In genomic region chr11:102395250-102395649, GRCm38 (mm10) we compare ENCODE assay signal across 10 mouse cellular contexts. TPM values are rescaled to one million over a fixed set of nuclear protein-coding genes. Genes with fewer than 3 reads are reported as not detected.
A peak's percentile ranks its signal among the peaks of the same experiment; 100 is the strongest.
DNase-seq lines count a peak whose midpoint lies in the region; ATAC-seq and TF ChIP-seq lines count a peak whose summit lies in the region.
"Had no signal": no experiment of that assay in that cellular context is flagged by ENCODE, and none has a peak within 500 bp of the region (broad histone marks: within the 10 kb centered on the region; RNA-seq: fewer than 3 reads in every experiment).

No protein-coding gene starts in this region.

- H3K4me3 ChIP-seq in liver, embryonic 13.5 days (replicated peaks): no peak overlapping the region
- no peak overlapping the region for H3K4me3 ChIP-seq in liver, embryonic 12.5 days
- H3K4me3 ChIP-seq in embryonic facial prominence, embryonic 11.5 days (ENCODE audit: low read depth, low read length): no peak overlapping the region
- peak overlapping the region; percentile 80 for H3K4me3 ChIP-seq in hindbrain, postnatal 0 days (ENCODE audit: low read length)

- no peak for DNase-seq in liver, embryonic 13.5 days
- no peak for DNase-seq in embryonic facial prominence, embryonic 11.5 days (ENCODE audit: low spot score)
- DNase-seq in hindbrain, postnatal 0 days (ENCODE audit: low spot score): peak; percentile 61
- peak; percentile 72 for DNase-seq in retina, embryonic 14.5 days (ENCODE audit: low spot score)
- DNase-seq in kidney, postnatal 4 days: no peak
- DNase-seq in thymus, postnatal 25 days: no peak
- DNase-seq in T-cell, adult 2 months (ENCODE audit: low spot score): no peak
- DNase-seq: heart, postnatal 36 days; lung, adult 2 months had no signal

- 15% methylated on average over 5 of the region's 5 CpGs for WGBS in liver, embryonic 13.5 days (ENCODE audit: insufficient replicate concordance)
- 16% methylated on average over 5 of the region's 5 CpGs for WGBS in liver, embryonic 12.5 days (ENCODE audit: insufficient replicate concordance)
- 8% methylated on average over 5 of the region's 5 CpGs for WGBS in embryonic facial prominence, embryonic 11.5 days
- 1% methylated on average over 5 of the region's 5 CpGs for WGBS in hindbrain, postnatal 0 days

- TF ChIP-seq CTCF in hindbrain, postnatal 0 days (IDR thresholded peaks at IDR 0.05; ENCODE audit: low read depth): no peak

- no peaks in the 10 kb centered on the region for H3K36me3 ChIP-seq in liver, embryonic 13.5 days
- no peaks in the 10 kb centered on the region for H3K36me3 ChIP-seq in liver, embryonic 12.5 days
- no peaks in the 10 kb centered on the region for H3K36me3 ChIP-seq in embryonic facial prominence, embryonic 11.5 days (replicated peaks; ENCODE audit: control insufficient read depth, insufficient read depth, low read depth, low read length)
- H3K36me3 ChIP-seq in hindbrain, postnatal 0 days (ENCODE audit: insufficient read depth, low read length): peaks cover 11% of the 10 kb centered on the region; the same call in 1 of the 2 replicates

- H3K4me1 ChIP-seq in liver, embryonic 13.5 days (replicated peaks): peaks cover 43% of the 10 kb centered on the region
- peaks cover 43% of the 10 kb centered on the region for H3K4me1 ChIP-seq in liver, embryonic 12.5 days
- H3K4me1 ChIP-seq in embryonic facial prominence, embryonic 11.5 days (ENCODE audit: control insufficient read depth, insufficient read depth, low read length): peaks cover 8% of the 10 kb centered on the region
- peaks cover 27% of the 10 kb centered on the region for H3K4me1 ChIP-seq in hindbrain, postnatal 0 days (ENCODE audit: insufficient read depth, low read length)

- peaks cover 100% of the 10 kb centered on the region for H3K27me3 ChIP-seq in liver, embryonic 13.5 days
- peaks cover 100% of the 10 kb centered on the region for H3K27me3 ChIP-seq in liver, embryonic 12.5 days (replicated peaks)
- H3K27me3 ChIP-seq in embryonic facial prominence, embryonic 11.5 days (ENCODE audit: control insufficient read depth, insufficient read depth, low read length): peaks cover 17% of the 10 kb centered on the region
- H3K27me3 ChIP-seq in hindbrain, postnatal 0 days (ENCODE audit: insufficient read depth, low read length): no peaks in the 10 kb centered on the region

- 0 out of 2 replicates have a peak overlapping the region, but pooled peaks have one; percentile 12 for H3K9ac ChIP-seq in liver, embryonic 13.5 days
- no peak overlapping the region for H3K9ac ChIP-seq in liver, embryonic 12.5 days
- no peak overlapping the region for H3K9ac ChIP-seq in embryonic facial prominence, embryonic 11.5 days (replicated peaks; ENCODE audit: low read length)
- peak overlapping the region; percentile 93 for H3K9ac ChIP-seq in hindbrain, postnatal 0 days (replicated peaks; ENCODE audit: low read length)

- no peak overlapping the region for H3K4me2 ChIP-seq in liver, embryonic 13.5 days
- H3K4me2 ChIP-seq in liver, embryonic 12.5 days: no peak overlapping the region
- peak overlapping the region; percentile 13; the same call in 1 of the 2 replicates for H3K4me2 ChIP-seq in embryonic facial prominence, embryonic 11.5 days (ENCODE audit: low read depth, low read length)
- H3K4me2 ChIP-seq in hindbrain, postnatal 0 days (ENCODE audit: low read depth, low read length): peak overlapping the region; percentile 87

- no peaks in the 10 kb centered on the region for H3K9me3 ChIP-seq in liver, embryonic 13.5 days (replicated peaks)
- no peaks in the 10 kb centered on the region for H3K9me3 ChIP-seq in liver, embryonic 12.5 days (replicated peaks)
- H3K9me3 ChIP-seq in embryonic facial prominence, embryonic 11.5 days (replicated peaks; ENCODE audit: control insufficient read depth, low read length): no peaks in the 10 kb centered on the region
- H3K9me3 ChIP-seq in hindbrain, postnatal 0 days (ENCODE audit: low read length): no peaks in the 10 kb centered on the region

- no peak for ATAC-seq in liver, embryonic 13.5 days (ENCODE audit: low read depth)
- no peak for ATAC-seq in liver, embryonic 12.5 days
- no peak for ATAC-seq in embryonic facial prominence, embryonic 11.5 days (replicated peaks; ENCODE audit: insufficient number of reproducible peaks, low FRiP score, low TSS enrichment, low read depth)
- no peak for ATAC-seq in hindbrain, postnatal 0 days

- no peak overlapping the region for H3K27ac ChIP-seq in liver, embryonic 13.5 days
- no peak overlapping the region for H3K27ac ChIP-seq in liver, embryonic 12.5 days
- H3K27ac ChIP-seq in embryonic facial prominence, embryonic 11.5 days (replicated peaks; ENCODE audit: low read depth, low read length): no peak overlapping the region
- peak overlapping the region; percentile 98; the same call in 1 of the 2 replicates for H3K27ac ChIP-seq in hindbrain, postnatal 0 days

RNA-seq across cellular contexts. Expression of gene Rundc3a, which starts 2.0 kb away (rescaled TPM):
- polyA plus RNA-seq in liver, embryonic 13.5 days (2015; fragmentation: Nextera tagmentation; extraction: Ambion mirVana): 1.5 and 1.7 TPM in 2 replicates
- 1.9 and 2.1 TPM in 2 replicates for polyA plus RNA-seq in liver, embryonic 12.5 days (2016; fragmentation: Nextera tagmentation; extraction: Ambion mirVana)
- polyA plus RNA-seq in embryonic facial prominence, embryonic 11.5 days (2014; fragmentation: Nextera tagmentation; extraction: Ambion mirVana): 11.8 and 12.1 TPM in 2 replicates
- total RNA-seq in hindbrain, postnatal 0 days (2014; rRNA removed): 310 and 349 TPM in 2 replicates
- polyA plus RNA-seq in hindbrain, postnatal 0 days (2015; fragmentation: Nextera tagmentation; extraction: Ambion mirVana): 114 and 125 TPM in 2 replicates

RNA-seq across cellular contexts. Expression of gene Slc25a39, which starts 12.5 kb away (rescaled TPM):
- 388 and 390 TPM in 2 replicates for polyA plus RNA-seq in liver, embryonic 13.5 days (2015; fragmentation: Nextera tagmentation; extraction: Ambion mirVana)
- 365 and 367 TPM in 2 replicates for polyA plus RNA-seq in liver, embryonic 12.5 days (2016; fragmentation: Nextera tagmentation; extraction: Ambion mirVana)
- 168 and 185 TPM in 2 replicates for polyA plus RNA-seq in embryonic facial prominence, embryonic 11.5 days (2014; fragmentation: Nextera tagmentation; extraction: Ambion mirVana)
- 169 and 194 TPM in 2 replicates for total RNA-seq in hindbrain, postnatal 0 days (2014; rRNA removed)
- 165 and 176 TPM in 2 replicates for polyA plus RNA-seq in hindbrain, postnatal 0 days (2015; fragmentation: Nextera tagmentation; extraction: Ambion mirVana)

RNA-seq across cellular contexts. Expression of gene Slc4a1, which starts 29.2 kb away (rescaled TPM):
- 734 and 914 TPM in 2 replicates for polyA plus RNA-seq in liver, embryonic 13.5 days (2015; fragmentation: Nextera tagmentation; extraction: Ambion mirVana)
- 913 and 972 TPM in 2 replicates for polyA plus RNA-seq in liver, embryonic 12.5 days (2016; fragmentation: Nextera tagmentation; extraction: Ambion mirVana)
- 25.8 and 28.5 TPM in 2 replicates for polyA plus RNA-seq in embryonic facial prominence, embryonic 11.5 days (2014; fragmentation: Nextera tagmentation; extraction: Ambion mirVana)
- 0.22 and 0.84 TPM in 2 replicates for total RNA-seq in hindbrain, postnatal 0 days (2014; rRNA removed)
- 0.48 and 0.54 TPM in 2 replicates for polyA plus RNA-seq in hindbrain, postnatal 0 days (2015; fragmentation: Nextera tagmentation; extraction: Ambion mirVana)

RNA-seq across cellular contexts. Expression of gene Grn, which starts 34.9 kb away (rescaled TPM):
- polyA plus RNA-seq in liver, embryonic 13.5 days (2015; fragmentation: Nextera tagmentation; extraction: Ambion mirVana): 59.5 and 63.3 TPM in 2 replicates
- polyA plus RNA-seq in liver, embryonic 12.5 days (2016; fragmentation: Nextera tagmentation; extraction: Ambion mirVana): 55.8 and 58.1 TPM in 2 replicates
- 38.8 and 52.0 TPM in 2 replicates for polyA plus RNA-seq in embryonic facial prominence, embryonic 11.5 days (2014; fragmentation: Nextera tagmentation; extraction: Ambion mirVana)
- 85.6 and 98.5 TPM in 2 replicates for total RNA-seq in hindbrain, postnatal 0 days (2014; rRNA removed)
- 98.4 and 104 TPM in 2 replicates for polyA plus RNA-seq in hindbrain, postnatal 0 days (2015; fragmentation: Nextera tagmentation; extraction: Ambion mirVana)

RNA-seq across cellular contexts. Expression of gene Fam171a2, which starts 52.2 kb away (rescaled TPM):
- 0.25 and 0.41 TPM in 2 replicates for polyA plus RNA-seq in liver, embryonic 13.5 days (2015; fragmentation: Nextera tagmentation; extraction: Ambion mirVana)
- polyA plus RNA-seq in liver, embryonic 12.5 days (2016; fragmentation: Nextera tagmentation; extraction: Ambion mirVana): 1.3 and 1.9 TPM in 2 replicates
- polyA plus RNA-seq in embryonic facial prominence, embryonic 11.5 days (2014; fragmentation: Nextera tagmentation; extraction: Ambion mirVana): 8.6 and 8.8 TPM in 2 replicates
- total RNA-seq in hindbrain, postnatal 0 days (2014; rRNA removed): 546 and 699 TPM in 2 replicates
- 20.6 and 21.0 TPM in 2 replicates for polyA plus RNA-seq in hindbrain, postnatal 0 days (2015; fragmentation: Nextera tagmentation; extraction: Ambion mirVana)

Comparison
In these comparisons a context has a peak if more than half of its experiments do, and no peak if none do; other contexts are left out.
1. H3K9ac ChIP-seq: peak in liver, embryonic 13.5 days (single experiment) and hindbrain, postnatal 0 days (single experiment); none in liver, embryonic 12.5 days (single experiment) and embryonic facial prominence, embryonic 11.5 days (single experiment).
2. DNase-seq: peak in hindbrain, postnatal 0 days (single experiment) and retina, embryonic 14.5 days (single experiment); none in liver, embryonic 13.5 days (single experiment), embryonic facial prominence, embryonic 11.5 days (single experiment), kidney, postnatal 4 days (0 of 2), thymus, postnatal 25 days (single experiment) and T-cell, adult 2 months (single experiment).
3. H3K4me2 ChIP-seq: peak in embryonic facial prominence, embryonic 11.5 days (single experiment) and hindbrain, postnatal 0 days (single experiment); none in liver, embryonic 13.5 days (single experiment) and liver, embryonic 12.5 days (single experiment).
4. RNA of gene Slc4a1, which starts 29.2 kb away (polyA plus RNA-seq): 913 to 972 TPM in liver, embryonic 12.5 days and 734 to 914 TPM in liver, embryonic 13.5 days; 25.8 to 28.5 TPM in embryonic facial prominence, embryonic 11.5 days and 0.48 to 0.54 TPM in hindbrain, postnatal 0 days; every median in the first group is over 10 times any median in the second.